Mouse (Mus musculus): ENCODE data around the gene Rap1gap. TPM values are rescaled to one million over a fixed set of nuclear protein-coding genes. Genes with fewer than 3 reads are reported as not detected.
A peak's percentile ranks its signal among the peaks of the same experiment; 100 is the strongest.

The Rap1gap gene
- total RNA-seq (2021) = 100 to 1,000 TPM; 289 to 307 TPM
- long read RNA-seq, experiment 1, partial matches to known transcripts = 40 of 388 reads
- long read RNA-seq, experiment 1, other reads (novel, unspliced or antisense) = 340 of 388 reads
- long read RNA-seq, experiment 2, partial matches to known transcripts = 30 of 248 reads
- long read RNA-seq, experiment 2, other reads (novel, unspliced or antisense) = 209 of 248 reads

GRCm38 (mm10) chr4:137664433-137664979, at the start of gene Rap1gap:
Gene Rap1gap, plus strand, starts transcription at chr4:137664726.
- peak; percentile 79 to 85 for DNase-seq (ENCODE audit: low spot score in 2 of 2)

DNA sequence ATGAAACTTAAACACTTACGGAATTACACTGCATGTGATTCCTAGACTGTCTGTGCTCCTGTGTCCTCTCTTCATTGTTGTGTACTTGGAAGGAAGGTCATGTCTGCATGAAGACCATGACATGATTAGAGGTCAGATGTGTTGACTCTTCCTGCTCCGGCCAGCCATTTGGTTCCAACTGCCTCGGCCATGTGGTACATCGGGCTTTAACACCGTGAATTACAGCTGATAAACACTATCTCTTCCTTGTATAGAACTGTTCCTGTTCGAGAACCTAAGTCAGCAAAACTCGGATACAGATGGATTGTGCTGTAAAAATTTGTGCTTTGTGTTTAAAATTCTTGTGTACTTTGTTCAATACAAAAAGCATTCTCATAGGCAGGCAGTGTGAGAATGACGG, 41.7 kb upstream of the Rap1gap start:
- DNase-seq (ENCODE audit: low spot score in 2 of 2) = no peak

GRCm38 (mm10) chr4:137627476-137628235, 36.9 kb upstream of the Rap1gap start:
- no peak for DNase-seq (ENCODE audit: low spot score in 2 of 2)

DNA sequence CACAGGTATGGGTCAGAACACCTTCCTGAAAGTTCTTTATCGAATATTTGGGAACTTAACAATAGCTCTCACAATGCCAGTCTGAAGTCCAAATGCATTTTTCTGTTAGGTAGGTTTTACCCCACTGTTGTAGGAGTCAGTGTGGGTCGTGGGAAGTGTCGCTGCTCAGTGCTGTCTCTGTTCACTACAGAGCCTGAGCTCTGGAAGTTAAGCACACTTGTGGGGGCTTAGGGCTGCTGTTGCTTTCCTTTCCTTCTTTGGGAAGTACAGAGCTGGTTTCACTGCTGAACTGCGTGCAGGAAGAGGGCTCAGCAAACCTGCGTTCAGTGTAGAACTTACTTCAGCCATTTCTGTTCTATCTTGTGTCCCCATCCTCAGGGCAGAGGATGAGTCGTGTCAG, 36.1 kb upstream of the Rap1gap start:
- DNase-seq (ENCODE audit: low spot score in 2 of 2) = peak in 1 of 2 experiments; percentile 21

- no peak for DNase-seq (ENCODE audit: low spot score in 2 of 2)
Measured at GRCm38 (mm10) chr4:137629354-137629753, 35.2 kb upstream of the Rap1gap start.

GRCm38 (mm10) chr4:137630153-137630552, 34.4 kb upstream of the Rap1gap start:
- no peak for DNase-seq (ENCODE audit: low spot score in 2 of 2)

DNA sequence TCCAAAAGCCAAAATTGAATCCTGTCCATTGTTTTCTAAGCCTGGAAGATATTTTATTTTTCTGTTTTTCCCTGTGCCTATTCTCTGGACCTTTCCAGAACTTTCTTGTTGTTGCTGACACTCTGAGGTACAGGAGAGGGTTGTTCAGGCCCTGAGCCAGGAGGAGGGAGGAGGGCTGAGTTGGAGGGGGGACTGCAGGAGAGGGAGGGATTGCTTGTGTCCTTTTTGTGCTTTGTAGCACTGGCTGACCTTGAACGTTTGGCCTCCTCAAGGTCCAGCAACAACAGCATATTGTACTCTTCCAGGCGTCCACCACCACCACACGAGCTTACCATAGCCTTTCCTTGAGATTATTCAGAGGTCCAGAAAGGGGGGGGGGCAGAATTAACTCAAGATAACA, 32.9 kb upstream of the Rap1gap start:
- DNase-seq (ENCODE audit: low spot score in 2 of 2) = no peak

DNA sequence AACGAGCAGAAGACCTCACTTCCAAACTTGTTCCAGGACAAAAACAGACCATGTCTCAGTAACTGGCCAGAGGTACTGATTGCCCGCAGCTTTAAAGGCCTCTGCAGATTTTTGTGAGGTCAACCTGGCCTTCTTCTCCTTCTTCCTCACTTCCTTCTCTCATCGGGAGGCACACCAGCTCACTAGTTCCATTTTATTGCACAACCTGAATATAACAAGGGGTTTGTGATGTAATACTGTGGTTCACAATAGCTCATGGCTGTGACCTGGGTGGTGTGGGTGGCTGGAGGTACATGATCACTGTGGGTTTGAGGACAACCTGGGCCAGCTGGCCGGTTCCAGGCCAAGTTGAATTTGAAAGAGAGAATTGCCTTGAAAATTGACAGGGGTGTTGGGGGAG, 31.1 kb upstream of the Rap1gap start:
- no peak for DNase-seq (ENCODE audit: low spot score in 2 of 2)

DNA sequence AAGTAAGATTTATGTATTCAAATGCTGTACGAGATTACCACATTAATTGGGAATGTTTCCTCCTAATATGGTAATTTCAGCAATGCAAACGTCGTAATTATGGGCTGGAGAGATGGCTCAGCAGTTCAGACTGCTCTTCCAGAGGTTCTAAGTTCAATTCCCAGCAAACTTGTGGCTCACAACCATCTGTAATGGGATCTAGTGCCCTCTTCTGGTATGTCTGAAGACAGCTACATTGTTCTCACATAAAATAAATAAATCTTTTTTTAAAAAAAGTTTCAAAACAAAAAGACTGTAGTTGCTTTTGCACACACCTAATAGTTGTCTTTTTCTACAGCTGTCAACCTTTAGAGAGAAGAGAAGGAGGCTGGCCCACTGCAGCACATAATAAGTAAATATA, 27.9 kb upstream of the Rap1gap start:
- no peak for DNase-seq (ENCODE audit: low spot score in 2 of 2)

GRCm38 (mm10) chr4:137641556-137641955, 23.0 kb upstream of the Rap1gap start:
- no peak for DNase-seq (ENCODE audit: low spot score in 2 of 2)

- no peak for DNase-seq (ENCODE audit: low spot score in 2 of 2)
Measured at GRCm38 (mm10) chr4:137642101-137642500, 22.4 kb upstream of the Rap1gap start.

- DNase-seq (ENCODE audit: low spot score in 2 of 2) = no peak
Measured at GRCm38 (mm10) chr4:137643459-137643858, 21.1 kb upstream of the Rap1gap start.

- no peak for DNase-seq (ENCODE audit: low spot score in 2 of 2)
Measured at GRCm38 (mm10) chr4:137646262-137646661, 18.3 kb upstream of the Rap1gap start.

DNA sequence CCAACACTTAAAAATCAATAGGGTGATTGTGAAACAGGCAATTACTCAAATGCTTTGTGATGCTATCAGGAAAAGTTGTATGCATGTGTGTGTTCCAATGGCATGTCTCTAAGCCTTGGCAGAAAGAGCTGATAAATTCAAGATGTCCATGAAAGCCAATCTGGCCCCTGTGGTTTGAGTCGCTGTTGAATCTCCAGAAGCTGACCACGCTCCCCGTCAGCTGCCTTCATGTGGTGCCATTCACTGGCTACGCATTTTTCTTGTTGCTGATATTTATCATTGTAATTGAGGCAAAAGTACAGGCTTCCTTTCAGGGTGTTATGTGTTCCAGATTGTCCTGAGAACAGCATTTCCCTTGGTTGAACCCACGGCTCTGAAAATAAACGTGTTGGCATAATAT, 16.9 kb upstream of the Rap1gap start:
- DNase-seq (ENCODE audit: low spot score in 2 of 2) = no peak

- no peak for DNase-seq (ENCODE audit: low spot score in 2 of 2)
Measured at GRCm38 (mm10) chr4:137648230-137648629, 16.3 kb upstream of the Rap1gap start.

- no peak for DNase-seq (ENCODE audit: low spot score in 2 of 2)
Measured at GRCm38 (mm10) chr4:137650912-137651311, 13.6 kb upstream of the Rap1gap start.

GRCm38 (mm10) chr4:137652835-137653346, 11.6 kb upstream of the Rap1gap start:
- no peak for DNase-seq (ENCODE audit: low spot score in 2 of 2)

DNA sequence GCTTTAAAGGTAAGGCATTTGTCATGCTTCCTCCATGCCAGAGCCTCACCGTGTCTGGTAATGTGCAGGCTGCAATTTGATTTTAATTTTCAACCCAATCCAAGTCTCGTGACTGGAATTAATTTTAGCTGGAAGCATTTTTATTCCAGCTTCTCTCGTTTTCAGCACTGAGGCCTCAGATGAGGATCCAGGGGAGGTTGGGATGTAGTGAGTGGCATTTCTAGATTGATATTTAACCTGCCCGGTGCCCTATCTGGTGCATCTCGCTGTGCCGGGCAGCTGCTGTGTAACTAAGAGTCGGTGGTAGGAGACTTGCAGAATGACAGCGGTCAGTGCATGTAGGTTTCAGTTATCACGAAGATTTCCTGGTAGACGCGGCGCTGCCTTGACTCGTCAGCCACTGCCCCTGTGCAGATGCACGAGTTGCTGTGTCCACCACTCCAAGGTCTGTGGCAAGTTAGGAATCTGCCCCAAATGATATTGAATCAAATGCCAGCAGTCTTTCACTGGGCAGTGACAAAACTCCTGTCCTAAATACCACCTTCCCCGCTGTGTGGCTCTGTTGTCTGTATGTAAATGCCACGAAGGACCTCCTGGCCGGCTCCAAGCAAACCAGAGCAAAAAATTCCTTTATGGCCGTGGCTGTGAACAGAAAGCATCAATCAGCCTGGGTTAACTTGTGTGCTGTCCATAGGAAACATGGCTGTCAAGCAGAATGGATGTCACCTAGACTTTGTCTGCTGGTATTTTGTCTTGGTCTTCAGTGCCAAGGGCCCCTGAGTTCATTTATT, 9.1 kb upstream of the Rap1gap start:
- DNase-seq (ENCODE audit: low spot score in 2 of 2) = no peak

- DNase-seq (ENCODE audit: low spot score in 2 of 2) = no peak
Measured at GRCm38 (mm10) chr4:137657674-137658073, 6.9 kb upstream of the Rap1gap start.

DNA sequence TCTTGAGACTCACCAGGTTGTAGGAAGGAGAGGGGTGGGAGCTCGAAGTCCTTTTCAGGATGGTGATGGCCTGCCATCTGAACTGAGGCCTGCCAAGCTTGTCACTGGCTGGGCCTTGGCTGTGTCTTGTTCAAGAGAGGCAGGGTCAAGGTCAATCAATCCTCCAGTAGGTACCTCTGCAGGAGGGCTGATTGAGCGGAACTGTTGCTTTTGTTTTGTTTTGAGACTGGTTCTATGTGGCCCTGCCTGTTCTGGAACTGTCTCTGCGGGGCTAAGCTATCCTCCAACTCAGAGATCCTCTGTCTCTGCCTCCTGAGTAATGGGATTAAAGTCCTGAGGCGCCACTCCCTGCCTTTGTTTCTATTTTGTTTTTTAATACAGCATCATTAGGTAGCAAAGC, 5.0 kb upstream of the Rap1gap start:
- no peak for DNase-seq (ENCODE audit: low spot score in 2 of 2)

DNA sequence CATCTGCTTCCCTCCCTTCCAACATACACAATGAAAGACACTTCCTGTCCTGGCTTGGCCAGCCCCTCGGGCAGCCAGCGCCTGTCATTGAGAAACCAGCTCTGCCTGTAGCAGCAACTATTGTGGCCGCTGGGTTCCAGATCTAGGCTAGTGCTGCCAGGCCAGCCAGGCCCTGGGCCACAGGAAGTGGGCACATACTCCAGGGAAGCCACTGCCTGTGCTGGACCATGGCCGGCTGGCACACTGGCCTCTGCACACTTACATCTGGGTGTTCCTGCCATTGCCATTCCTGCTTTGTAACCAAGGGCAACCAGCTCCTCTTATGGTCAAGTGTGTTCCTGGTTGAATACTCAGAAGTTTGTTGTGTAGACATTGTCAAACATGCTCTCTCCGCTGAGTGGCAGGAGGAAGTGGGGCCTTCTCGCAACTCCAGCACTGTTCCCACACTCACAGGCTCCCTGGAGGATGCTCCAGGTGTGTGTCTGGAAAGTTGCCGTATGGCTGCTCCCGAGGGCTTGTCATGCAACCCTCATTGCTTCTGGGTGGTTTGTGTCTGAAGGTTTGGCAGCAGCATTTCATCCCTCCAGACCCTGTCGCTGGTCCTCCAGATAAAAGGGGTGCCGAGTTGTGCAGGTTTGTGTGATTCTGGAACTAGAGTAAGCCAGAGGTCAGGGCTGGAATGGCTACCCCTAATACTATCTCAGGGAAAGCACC, 4.0 kb upstream of the Rap1gap start:
- no peak for DNase-seq (ENCODE audit: low spot score in 2 of 2)

Data from left cerebral cortex, adult 18-20 months (tissue).